Mouse (Mus musculus): Measurements from ENCODE around the gene Rbms3. TPM values are rescaled to one million over a fixed set of nuclear protein-coding genes. Genes with fewer than 3 reads are reported as not detected.

Rbms3 gene
- total and polyA plus RNA-seq, 3 experiments = not detected

DNA sequence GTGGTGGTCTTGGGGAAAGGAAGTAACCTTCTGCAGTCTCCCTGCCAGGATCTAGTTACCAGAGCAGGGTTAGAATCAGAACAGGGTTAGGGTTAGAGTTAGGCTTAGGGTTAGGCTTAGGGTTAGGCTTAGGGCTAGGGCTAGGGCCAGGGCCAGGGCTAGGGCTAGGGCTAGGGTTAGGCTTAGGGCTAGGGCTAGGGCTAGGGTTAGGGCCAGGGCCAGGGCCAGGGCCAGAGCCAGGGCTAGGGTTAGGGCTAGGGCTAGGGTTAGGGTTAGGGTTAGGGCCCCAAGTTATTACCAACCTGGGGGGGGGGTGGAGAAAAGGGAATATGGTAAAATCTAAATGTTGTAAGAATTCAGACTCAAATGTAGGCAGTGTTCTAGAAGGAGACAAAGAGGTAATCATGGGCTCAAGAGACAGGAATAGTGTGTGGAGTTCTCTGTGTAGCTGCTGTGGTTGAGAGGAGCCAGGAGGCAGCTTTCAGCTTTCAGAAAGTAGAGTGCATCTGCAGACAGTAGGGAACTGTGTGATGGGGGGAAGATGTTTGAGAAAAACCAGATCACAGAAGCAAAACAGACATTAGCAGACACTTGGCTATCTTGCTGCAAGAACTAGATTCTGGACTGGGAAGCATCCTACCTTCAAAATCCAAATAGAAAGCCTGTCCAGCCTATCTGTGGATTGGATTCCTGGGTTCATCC lies 588.3 kb downstream of the Rbms3 start:
- dilution Hi-C loops (cut with MboI; ENCODE audit: extremely low pct_ligation_motif_present, extremely low pct_unique_long_range_greater_than_20kb, low sequenced_read_pairs) (no loop called here), in situ Hi-C loops (cut with MboI; ENCODE audit: low pct_ligation_motif_present, low pct_unique_long_range_greater_than_20kb, low sequenced_read_pairs) (no loop called here)
- Histone ChIP-seq H3K9me3 (replicated peaks; ENCODE audit: low read length) (peaks cover 66% of the 10 kb centered on the region), H3K4me3 (replicated peaks in 1 of 3; ENCODE audit: low read depth in 2 of 3, low read length in 2 of 3, poor library complexity in 1 of 3) (no peak overlapping the region), H3K36me3 (replicated peaks in 1 of 2; ENCODE audit: control insufficient read depth in 1 of 2, insufficient read depth in 1 of 2, low read length in 1 of 2) (no peaks in the 10 kb centered on the region), H3K9ac (ENCODE audit: insufficient read depth, low read depth) (no peak overlapping the region), H3K27me3 (replicated peaks) (no peaks in the 10 kb centered on the region), H3K79me2 (replicated peaks; ENCODE audit: control insufficient read depth, extremely low read depth, insufficient read depth, poor library complexity, severe bottlenecking) (no peaks in the 10 kb centered on the region), H3K4me2 (ENCODE audit: insufficient read depth, low read depth, poor library complexity, severe bottlenecking) (no peak overlapping the region), H3K27ac (ENCODE audit: insufficient read depth, low read depth) (no peak overlapping the region), H3K4me1 (ENCODE audit: control insufficient read depth in 1 of 2, insufficient read depth in 2 of 2) (no peaks in the 10 kb centered on the region)
- no peak for DNase-seq (ENCODE audit: extremely low read depth)
- TF ChIP-seq GABPA (IDR thresholded peaks at IDR 0.05; ENCODE audit: insufficient replicate concordance, low read depth, low read length) = no peak
- no peak for TF ChIP-seq JUN (IDR thresholded peaks at IDR 0.05; ENCODE audit: insufficient read depth, low read depth, low read length)

DNA sequence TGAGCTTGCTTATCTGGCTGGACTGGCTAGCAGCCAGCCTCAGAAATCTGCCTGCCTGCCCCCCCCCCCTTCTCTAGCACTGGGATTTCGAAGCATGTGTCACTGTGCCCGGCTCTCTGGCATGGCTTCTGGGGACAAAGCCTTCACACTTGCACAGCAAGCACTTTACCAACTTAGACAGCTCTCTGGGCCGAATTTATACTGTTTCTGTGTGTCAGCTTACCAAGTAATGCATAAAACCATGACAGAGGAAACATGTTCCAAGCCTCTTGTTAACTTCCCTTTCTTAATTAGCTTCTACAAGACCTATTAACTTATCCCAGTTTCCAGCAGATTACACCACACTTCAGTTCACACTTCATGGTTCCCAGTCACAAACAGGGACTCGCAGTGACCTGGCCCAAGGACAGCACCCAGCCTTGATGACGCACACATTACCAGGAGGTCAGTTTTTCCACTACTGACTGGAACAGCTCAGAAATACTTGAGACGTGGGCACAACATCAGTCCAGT lies 589.7 kb downstream of the Rbms3 start:
- Histone ChIP-seq H3K4me2 (ENCODE audit: insufficient read depth, low read depth, poor library complexity, severe bottlenecking) (no peak overlapping the region), H3K79me2 (replicated peaks; ENCODE audit: control insufficient read depth, extremely low read depth, insufficient read depth, poor library complexity, severe bottlenecking) (no peaks in the 10 kb centered on the region), H3K9me3 (replicated peaks; ENCODE audit: low read length) (peaks cover 66% of the 10 kb centered on the region), H3K36me3 (replicated peaks in 1 of 2; ENCODE audit: control insufficient read depth in 1 of 2, insufficient read depth in 1 of 2, low read length in 1 of 2) (no peaks in the 10 kb centered on the region), H3K27me3 (replicated peaks) (no peaks in the 10 kb centered on the region), H3K27ac (ENCODE audit: insufficient read depth, low read depth) (no peak overlapping the region), H3K4me1 (ENCODE audit: control insufficient read depth in 1 of 2, insufficient read depth in 2 of 2) (no peaks in the 10 kb centered on the region), H3K4me3 (replicated peaks in 1 of 3; ENCODE audit: low read depth in 2 of 3, low read length in 2 of 3, poor library complexity in 1 of 3) (no peak overlapping the region), H3K9ac (ENCODE audit: insufficient read depth, low read depth) (no peak overlapping the region)
- DNase-seq (ENCODE audit: extremely low read depth) = no peak
- in situ Hi-C loops (cut with MboI; ENCODE audit: low pct_ligation_motif_present, low pct_unique_long_range_greater_than_20kb, low sequenced_read_pairs) (no loop called here), dilution Hi-C loops (cut with MboI; ENCODE audit: extremely low pct_ligation_motif_present, extremely low pct_unique_long_range_greater_than_20kb, low sequenced_read_pairs) (no loop called here)
- no peak for TF ChIP-seq UBTF (IDR thresholded peaks at IDR 0.05; ENCODE audit: low read depth, low read length)
- TF ChIP-seq TCF12 (IDR thresholded peaks at IDR 0.05; ENCODE audit: low read depth, low read length) = no peak
- no peak for TF ChIP-seq MYC (IDR thresholded peaks at IDR 0.05; ENCODE audit: low read depth, low read length)
- no peak for TF ChIP-seq MXI1 (IDR thresholded peaks at IDR 0.05; ENCODE audit: low read depth, low read length)
- no peak for TF ChIP-seq KAT2A (IDR thresholded peaks at IDR 0.05; ENCODE audit: insufficient replicate concordance, low read length)
- no peak for TF ChIP-seq E2F4 (IDR thresholded peaks at IDR 0.05; ENCODE audit: insufficient replicate concordance, low read depth, low read length)
- TF ChIP-seq TBP (conservative IDR thresholded peaks at IDR 0.05; ENCODE audit: low read depth, low read length) = no peak
- no peak for TF ChIP-seq SIN3A (IDR thresholded peaks at IDR 0.05; ENCODE audit: low read length)
- no peak for TF ChIP-seq MAFK (IDR thresholded peaks at IDR 0.05; ENCODE audit: insufficient replicate concordance, low read length)
- no peak for TF ChIP-seq JUN (IDR thresholded peaks at IDR 0.05; ENCODE audit: insufficient read depth, low read depth, low read length)
- no peak for TF ChIP-seq SMC3 (IDR thresholded peaks at IDR 0.05; ENCODE audit: low read depth, low read length)
- TF ChIP-seq CHD1 (IDR thresholded peaks at IDR 0.05; ENCODE audit: low read depth, low read length) = no peak
- TF ChIP-seq ZC3H11A (IDR thresholded peaks at IDR 0.05; ENCODE audit: low read depth, low read length) = no peak
- TF ChIP-seq USF1 (IDR thresholded peaks at IDR 0.05; ENCODE audit: low read depth, low read length) = no peak
